Mouse (Mus musculus) midbrain, postnatal 0 days (tissue): ENCODE results near the gene Ccdc65. TPM values are rescaled to one million over a fixed set of nuclear protein-coding genes. Genes with fewer than 3 reads are reported as not detected.

Experiments used
- ATAC-seq: fragments of 200-750 bp; cut with Nextera tagmentation; 2 replicates; pipeline ENCODE4 v1.8.0; 2017; ENCODE audit warnings: moderate number of reproducible peaks, mild to moderate bottlenecking, moderate TSS enrichment, moderate library complexity; ENCODE audit not compliant: low FRiP score
- DNase-seq: peaks from one replicate; pipeline ENCODE4 v3.0.0-alpha.2; 2015; ENCODE audit warnings: low spot score
- H3K27ac ChIP-seq: fragments of 300-500 bp; sonication (generic); 2 replicates; pipeline ENCODE4 v1.5.1; 2014; ENCODE audit warnings: low read depth, mild to moderate bottlenecking, low read length, mixed read lengths
- H3K27me3 ChIP-seq: fragments of 300-500 bp; sonication (generic); 2 replicates; pipeline ENCODE4 v1.6.1; 2014; ENCODE audit warnings: low read length, control low read depth, mixed read lengths; ENCODE audit not compliant: insufficient read depth
- H3K36me3 ChIP-seq: fragments of 300-500 bp; sonication (generic); 2 replicates; pipeline ENCODE4 v1.6.1; 2014; ENCODE audit warnings: low read length, control low read depth, mixed read lengths; ENCODE audit not compliant: insufficient read depth
- H3K4me1 ChIP-seq: fragments of 300-500 bp; sonication (generic); 2 replicates; pipeline ENCODE4 v1.6.1; 2014; ENCODE audit warnings: mild to moderate bottlenecking, control low read depth, antibody characterized with exemption, low read length, mixed read lengths; ENCODE audit not compliant: insufficient read depth
- H3K4me2 ChIP-seq: fragments of 300-500 bp; sonication (generic); 2 replicates; pipeline ENCODE4 v1.6.1; 2014; ENCODE audit warnings: low read depth, mild to moderate bottlenecking, low read length, mixed read lengths; ENCODE audit not compliant: poor library complexity, severe bottlenecking
- H3K4me3 ChIP-seq: fragments of 300-500 bp; sonication (generic); 2 replicates; pipeline ENCODE4 v1.5.1; 2014; ENCODE audit warnings: low read depth, mild to moderate bottlenecking, low read length, moderate library complexity
- H3K9ac ChIP-seq: fragments of 300-500 bp; sonication (generic); replicated peaks from 2 replicates; pipeline ENCODE4 v1.6.1; 2014; ENCODE audit warnings: mild to moderate bottlenecking, low read length, moderate library complexity, mixed read lengths; ENCODE audit not compliant: poor library complexity, severe bottlenecking
- H3K9me3 ChIP-seq: fragments of 300-500 bp; sonication (generic); 2 replicates; pipeline ENCODE4 v1.6.1; 2016; ENCODE audit warnings: low read length, control low read depth
- CTCF ChIP-seq: IDR thresholded peaks from 2 replicates; pipeline ENCODE4 v1.5.1; 2016; ENCODE audit warnings: antibody characterized with exemption, mild to moderate bottlenecking
- WGBS: fragments of 180-500 bp; shearing (Covaris S2); extraction: QIAGEN DNeasy Blood & Tissue Kit; methylation state at CpG from one replicate; pipeline ENCODE4 v1.1.7; 2014; 5-methylcytosine and 5-hydroxymethylcytosine counted together
- polyA plus RNA-seq: library from polyadenylated mRNA; unstranded; fragments of >200 nt; fragmentation: Nextera tagmentation; extraction: Ambion mirVana; gene quantifications from 2 replicates; pipeline ENCODE4 v1.2.1, GENCODE M21; 2015
- total RNA-seq: library from RNA; depleted of rRNA; stranded (reverse); fragments of >200 nt; gene quantifications from 2 replicates; pipeline ENCODE4 v1.2.3, GENCODE M21; 2014

Ccdc65 gene
- total and polyA plus RNA-seq, 2 experiments from 2014 or later: 9.1 to 11.4 TPM

DNA sequence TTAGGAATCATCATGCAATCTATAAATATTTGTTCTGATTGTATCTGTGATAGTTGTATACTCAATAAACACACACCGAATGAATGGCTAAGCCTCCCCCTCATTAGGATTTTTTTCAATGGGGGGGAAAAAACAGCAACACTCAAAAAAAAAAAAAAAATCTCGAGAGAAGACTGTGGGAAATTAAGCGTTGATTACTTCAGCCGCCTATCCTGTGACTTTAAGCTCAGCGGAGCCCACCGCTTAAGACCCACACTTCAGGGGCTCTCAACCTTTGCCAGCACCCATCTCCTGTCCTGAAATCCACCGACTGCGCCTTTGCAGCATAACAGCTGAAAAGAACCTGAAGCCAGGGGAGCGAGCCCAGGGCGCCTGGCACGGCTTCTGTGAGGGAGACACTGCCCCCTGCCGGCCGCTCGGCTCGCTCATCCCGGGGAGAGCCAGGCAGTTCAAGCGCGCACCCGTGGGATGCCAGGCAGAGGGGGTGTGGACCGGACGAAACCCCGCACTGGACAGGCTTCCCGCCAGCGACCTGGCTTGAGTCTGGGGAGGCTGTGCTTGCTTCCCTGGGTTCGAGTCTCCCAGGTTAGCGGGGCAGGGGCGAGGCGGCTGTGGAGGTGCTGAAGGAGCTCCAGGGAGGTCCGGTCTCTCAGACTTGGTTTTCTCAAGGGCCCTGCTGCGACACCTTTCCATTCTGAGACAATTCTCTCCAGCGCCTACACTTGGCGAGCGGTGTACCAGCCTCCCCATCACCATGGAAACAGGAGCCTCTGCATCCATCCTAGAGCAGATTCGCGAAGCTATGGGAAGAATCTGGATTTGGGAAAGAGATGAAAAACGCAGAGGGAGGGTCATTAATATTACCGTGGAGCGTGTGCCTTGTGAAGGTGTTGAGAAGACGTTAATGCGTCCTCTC lies 8.6 kb upstream of the Ccdc65 start:
- DNase-seq (peak; percentile 84), ATAC-seq (peak; percentile 90)
- H3K4me2 ChIP-seq: peak overlapping the region; percentile 58
- H3K27me3 ChIP-seq: 0 out of 2 replicates have a peak, but pooled peaks cover 4% of the 10 kb centered on the region
- peak overlapping the region; percentile 84 for H3K27ac ChIP-seq
- H3K36me3 ChIP-seq: no peaks in the 10 kb centered on the region
- H3K9me3 ChIP-seq: no peaks in the 10 kb centered on the region
- peak overlapping the region; percentile 56; the same call in 1 of the 2 replicates for H3K9ac ChIP-seq
- H3K4me1 ChIP-seq: no peaks in the 10 kb centered on the region
- TF ChIP-seq CTCF: peak; percentile 95
- WGBS: 3% methylated on average over 39 of the region's 40 CpGs
- peak overlapping the region; percentile 47 for H3K4me3 ChIP-seq

DNA sequence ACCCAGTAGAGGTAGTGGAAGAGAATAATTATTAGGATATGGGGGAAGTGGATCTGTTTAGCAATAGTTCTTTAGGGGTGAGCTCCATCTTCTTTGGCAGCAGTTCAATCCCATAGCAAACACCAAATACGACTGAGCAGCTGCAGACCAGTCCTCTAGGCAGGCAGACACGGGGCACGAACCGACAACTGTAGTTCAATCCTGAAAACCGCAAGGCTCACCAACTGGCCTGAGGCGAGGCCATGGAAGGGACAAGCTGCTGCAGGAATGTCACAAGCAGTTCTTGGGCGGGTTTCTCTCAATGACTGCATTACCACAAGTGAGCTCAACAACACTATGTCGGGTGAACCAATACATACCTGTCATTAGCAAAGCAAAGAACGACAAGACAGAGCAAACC lies 3.7 kb upstream of the Ccdc65 start:
- no peak for ATAC-seq
- TF ChIP-seq CTCF: no peak
- H3K4me1 ChIP-seq: no peaks in the 10 kb centered on the region
- no peaks in the 10 kb centered on the region for H3K36me3 ChIP-seq
- 0 out of 2 replicates have a peak, but pooled peaks cover 4% of the 10 kb centered on the region for H3K27me3 ChIP-seq
- H3K4me2 ChIP-seq: no peak overlapping the region
- no peaks in the 10 kb centered on the region for H3K9me3 ChIP-seq
- 79% methylated on average over 9 of the region's 9 CpGs for WGBS
- no peak overlapping the region for H3K4me3 ChIP-seq
- DNase-seq: no peak
- no peak overlapping the region for H3K27ac ChIP-seq
- no peak overlapping the region for H3K9ac ChIP-seq

DNA sequence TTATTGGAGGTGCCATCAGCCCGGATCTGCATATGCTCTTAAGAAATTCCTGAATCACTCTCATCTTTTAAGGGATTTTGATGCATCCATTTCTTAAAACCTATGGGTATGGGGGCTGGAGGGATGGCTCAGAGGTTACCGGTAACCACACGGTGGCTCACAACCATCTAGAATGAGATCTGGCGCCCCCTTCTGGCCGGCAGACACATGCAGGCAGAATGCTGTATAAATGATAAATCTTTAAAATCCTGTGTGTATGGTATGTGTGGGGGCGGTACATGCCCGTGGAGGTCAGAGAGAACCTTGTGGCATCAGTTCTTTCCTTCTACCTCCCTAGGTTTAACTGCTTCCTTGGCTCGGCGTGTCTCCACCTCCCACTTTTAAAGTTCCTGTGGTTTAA lies 2.4 kb downstream of the Ccdc65 start:
- H3K4me3 ChIP-seq: no peak overlapping the region
- H3K4me1 ChIP-seq: no peaks in the 10 kb centered on the region
- peak; percentile 79 for TF ChIP-seq CTCF
- 18% methylated on average over 9 of the region's 9 CpGs for WGBS
- DNase-seq (peak; percentile 61), ATAC-seq (no peak)
- H3K27ac ChIP-seq: no peak overlapping the region
- H3K4me2 ChIP-seq: no peak overlapping the region
- no peaks in the 10 kb centered on the region for H3K9me3 ChIP-seq
- no peak overlapping the region for H3K9ac ChIP-seq
- H3K27me3 ChIP-seq: no peaks in the 10 kb centered on the region
- no peaks in the 10 kb centered on the region for H3K36me3 ChIP-seq

DNA sequence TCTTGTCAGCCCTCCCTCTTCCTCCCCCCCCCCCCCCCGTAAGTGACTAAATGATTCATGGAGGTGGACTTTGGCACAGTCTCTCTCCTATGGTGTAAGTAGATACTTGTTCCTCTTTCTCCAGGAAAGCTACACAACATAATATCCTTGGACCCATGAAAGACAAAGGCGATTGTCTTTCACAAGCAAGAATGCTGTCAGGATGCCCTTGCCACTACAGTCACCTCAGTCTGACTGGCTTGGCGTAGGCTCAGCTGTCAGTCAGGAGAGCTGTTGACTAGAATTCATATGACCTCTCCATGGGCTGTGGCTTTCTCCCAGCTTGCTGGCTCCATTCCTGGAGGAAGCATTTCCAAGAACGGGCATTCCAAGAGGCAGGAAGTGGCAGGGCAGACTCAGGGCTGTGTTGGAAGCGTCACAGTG lies 6.2 kb downstream of the Ccdc65 start:
- DNase-seq (peak; percentile 51), ATAC-seq (no peak)
- Histone ChIP-seq H3K36me3 (0 out of 2 replicates have a peak, but pooled peaks cover 5% of the 10 kb centered on the region), H3K9ac (no peak overlapping the region), H3K4me1 (no peaks in the 10 kb centered on the region), H3K4me2 (no peak overlapping the region), H3K4me3 (no peak overlapping the region), H3K27ac (no peak overlapping the region), H3K9me3 (no peaks in the 10 kb centered on the region), H3K27me3 (no peaks in the 10 kb centered on the region)
- WGBS: 69% methylated on average over 5 of the region's 5 CpGs
- no peak for TF ChIP-seq CTCF

DNA sequence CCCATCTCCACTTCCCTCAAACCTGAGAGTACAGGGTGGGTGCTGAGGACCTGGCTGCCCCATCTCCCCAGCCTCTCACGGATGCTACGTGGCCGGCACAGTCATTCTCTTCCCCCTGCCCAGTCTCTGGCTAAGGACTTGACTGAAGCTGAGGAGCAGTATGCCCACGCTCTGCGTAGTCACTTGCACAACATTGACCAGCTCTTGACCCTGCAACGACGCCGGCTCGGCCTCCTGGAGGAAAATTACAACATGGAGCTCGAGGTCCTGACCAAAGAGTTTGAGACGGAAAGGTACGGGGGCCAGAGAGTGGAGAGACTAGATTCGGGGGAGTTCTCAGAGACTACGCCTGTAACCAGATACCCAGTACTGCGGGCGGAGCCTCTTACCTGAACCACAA lies 9.3 kb downstream of the Ccdc65 start:
- H3K9ac ChIP-seq: no peak overlapping the region
- no peak for DNase-seq
- H3K4me2 ChIP-seq: no peak overlapping the region
- TF ChIP-seq CTCF: no peak
- no peaks in the 10 kb centered on the region for H3K9me3 ChIP-seq
- no peak overlapping the region for H3K4me3 ChIP-seq
- 77% methylated on average over 16 of the region's 16 CpGs for WGBS
- no peak for ATAC-seq
- no peaks in the 10 kb centered on the region for H3K4me1 ChIP-seq
- 0 out of 2 replicates have a peak, but pooled peaks cover 5% of the 10 kb centered on the region for H3K36me3 ChIP-seq
- no peak overlapping the region for H3K27ac ChIP-seq
- H3K27me3 ChIP-seq: no peaks in the 10 kb centered on the region

DNA sequence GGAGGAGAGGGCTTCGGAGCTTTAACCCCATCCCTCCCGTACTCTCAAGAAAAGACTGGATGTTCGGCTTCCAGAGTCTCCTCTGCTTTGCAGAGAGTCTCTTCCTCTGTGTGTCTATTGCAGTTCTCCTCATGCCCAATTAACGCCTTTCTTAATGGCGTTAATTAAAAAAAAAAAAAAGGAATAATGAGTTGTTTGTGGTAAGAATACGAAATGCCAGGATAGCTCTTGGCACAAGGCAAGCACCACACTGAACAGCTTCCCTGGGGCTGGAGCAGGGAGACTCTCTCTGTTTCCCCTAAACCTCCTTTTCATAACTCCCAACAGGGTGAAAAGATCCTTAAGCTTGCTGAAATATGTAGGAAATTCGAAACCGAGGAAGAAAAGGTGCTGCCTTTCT lies 14.2 kb downstream of the Ccdc65 start:
- Histone ChIP-seq H3K27me3 (no peaks in the 10 kb centered on the region; the same call in 1 of the 2 replicates), H3K4me3 (no peak overlapping the region), H3K27ac (no peak overlapping the region), H3K9me3 (no peaks in the 10 kb centered on the region), H3K4me1 (peaks cover 1% of the 10 kb centered on the region; the same call in 1 of the 2 replicates), H3K9ac (no peak overlapping the region), H3K36me3 (0 out of 2 replicates have a peak, but pooled peaks cover 5% of the 10 kb centered on the region), H3K4me2 (no peak overlapping the region)
- no peak for TF ChIP-seq CTCF
- no peak for ATAC-seq
- no peak for DNase-seq
- WGBS: 70% methylated on average over 8 of the region's 8 CpGs
